Mouse (Mus musculus): ENCODE measurements around the gene Morf4l2.
"Not testable (repeated sequence)": the region's sequence is repeated elsewhere in the genome, so short reads cannot be mapped to it uniquely, and the experiment has no call there.

Morf4l2 gene

GRCm38 (mm10) chrX:136692294-136692675, 51.2 kb downstream of the Morf4l2 start:
- no peak for DNase-seq

GRCm38 (mm10) chrX:136691606-136692293, 51.7 kb downstream of the Morf4l2 start:
- not testable (repeated sequence) for DNase-seq

Measured in kidney, adult 11 months (tissue).